Mouse (Mus musculus): ENCODE measurements at regions not wholly inside any gene's neighbourhood (a gene's known extent, or its start where the extent isn't known, plus 50 kb on each side); places are given as distances from the start of the nearest gene placed in this dataset.

DNA sequence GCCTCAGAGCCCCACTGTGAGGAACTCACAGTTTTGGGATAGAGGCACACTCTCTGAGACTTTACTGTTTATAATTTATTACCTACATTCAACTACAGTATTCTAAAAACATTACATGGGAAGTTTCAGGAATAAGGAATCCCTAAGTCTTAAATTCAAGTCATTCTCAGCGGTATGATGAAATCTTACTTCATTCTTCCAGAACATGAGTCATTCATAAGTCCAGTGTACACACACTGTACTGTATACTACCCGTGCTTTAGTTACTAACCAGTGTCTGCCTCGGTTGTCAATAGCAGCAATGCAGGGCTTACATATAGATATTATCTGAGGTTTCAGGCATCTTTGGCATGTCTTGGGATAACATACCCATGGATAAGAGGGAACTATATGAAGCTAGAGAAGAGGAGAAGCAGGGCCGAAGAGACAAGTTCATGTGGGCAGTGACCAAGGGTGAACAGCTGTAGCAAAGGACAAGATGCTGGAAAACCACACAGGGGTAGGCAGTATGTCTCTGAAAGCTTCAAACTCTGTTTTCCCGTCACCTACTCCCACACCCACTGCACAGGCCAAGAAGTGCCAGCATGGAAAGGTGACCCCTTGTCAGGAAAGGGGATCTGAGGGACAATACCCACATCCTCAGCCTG is 55.5 kb upstream of the Zfp703 start:
- DNase-seq (ENCODE audit: low read depth in 2 of 2, low spot score in 2 of 2), result no peak

DNA sequence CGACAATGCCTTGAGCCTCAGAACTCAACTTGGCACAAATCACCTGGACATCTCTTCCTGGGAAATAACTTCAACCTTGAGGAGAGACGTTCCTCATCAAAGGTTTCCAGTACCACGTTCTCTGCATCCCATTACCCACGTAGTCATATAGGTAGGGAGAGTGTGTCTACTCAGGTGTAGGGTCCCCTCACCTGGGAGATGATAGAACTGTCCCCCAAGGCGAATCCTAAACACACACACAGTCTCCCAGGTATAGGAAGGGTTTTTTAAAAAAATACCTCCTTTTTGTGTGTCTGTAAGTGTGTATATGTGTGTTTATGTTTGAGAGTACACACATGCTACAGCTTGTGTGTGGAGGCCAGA is 55.0 kb upstream of the Zfp703 start:
- DNase-seq (ENCODE audit: low read depth in 2 of 2, low spot score in 2 of 2), result no peak

- DNase-seq (ENCODE audit: low read depth in 2 of 2, low spot score in 2 of 2), result no peak
Measured at GRCm38 (mm10) chr8:26923166-26923565, 54.0 kb upstream of the Zfp703 start.
